Mouse (Mus musculus) thymus, postnatal 14 days (tissue): Measurements from ENCODE around the gene Pls1.

ENCODE experiments used
- DNase-seq: peaks from one replicate; pipeline ENCODE4 v3.0.0; 2021

Pls1 gene

DNA sequence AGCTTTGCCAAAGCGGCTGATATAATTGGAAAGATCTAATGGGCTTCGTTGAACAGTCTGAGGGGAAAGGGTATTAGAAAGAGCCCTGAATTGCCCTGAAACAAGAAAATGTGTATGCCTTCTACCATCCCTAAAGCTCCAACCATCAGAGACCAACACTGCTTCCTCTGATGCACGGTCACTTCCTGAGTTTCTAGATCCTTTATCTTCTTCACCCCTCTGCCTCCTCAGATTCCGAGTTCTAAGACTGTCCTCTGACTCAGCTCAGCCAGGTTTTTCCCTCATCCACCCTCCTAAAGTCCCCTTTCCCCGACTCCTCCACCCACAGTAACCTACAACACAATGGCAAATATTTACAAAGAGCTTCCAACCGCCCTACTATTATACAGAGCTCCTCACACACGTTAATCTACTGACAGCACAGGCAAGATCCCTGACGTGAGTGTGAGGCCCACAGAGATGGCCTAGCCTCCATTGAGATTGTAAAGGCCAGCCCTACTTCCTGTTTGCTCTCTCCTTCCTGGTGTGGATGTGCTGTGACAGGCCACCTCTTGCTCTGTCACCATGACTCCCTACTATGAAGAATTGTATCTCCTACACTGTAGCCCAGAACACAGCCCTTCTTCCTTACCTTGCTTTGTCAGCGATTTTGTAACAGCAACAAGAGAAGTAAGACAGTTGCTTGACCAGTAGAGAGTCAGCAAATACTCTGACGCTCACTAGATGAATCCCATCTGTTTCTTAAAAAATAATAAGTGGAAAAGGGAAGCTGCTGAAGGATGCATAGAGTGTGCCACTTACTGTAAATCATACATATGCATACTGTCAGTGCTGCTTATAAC, 43.3 kb downstream of the Pls1 start:
- DNase-seq, result no peak

- no peak for DNase-seq
Observed at GRCm38 (mm10) chr9:95796323-95796722, 48.8 kb downstream of the Pls1 start.

GRCm38 (mm10) chr9:95795844-95796243, 49.3 kb downstream of the Pls1 start:
- DNase-seq, result no peak

DNA sequence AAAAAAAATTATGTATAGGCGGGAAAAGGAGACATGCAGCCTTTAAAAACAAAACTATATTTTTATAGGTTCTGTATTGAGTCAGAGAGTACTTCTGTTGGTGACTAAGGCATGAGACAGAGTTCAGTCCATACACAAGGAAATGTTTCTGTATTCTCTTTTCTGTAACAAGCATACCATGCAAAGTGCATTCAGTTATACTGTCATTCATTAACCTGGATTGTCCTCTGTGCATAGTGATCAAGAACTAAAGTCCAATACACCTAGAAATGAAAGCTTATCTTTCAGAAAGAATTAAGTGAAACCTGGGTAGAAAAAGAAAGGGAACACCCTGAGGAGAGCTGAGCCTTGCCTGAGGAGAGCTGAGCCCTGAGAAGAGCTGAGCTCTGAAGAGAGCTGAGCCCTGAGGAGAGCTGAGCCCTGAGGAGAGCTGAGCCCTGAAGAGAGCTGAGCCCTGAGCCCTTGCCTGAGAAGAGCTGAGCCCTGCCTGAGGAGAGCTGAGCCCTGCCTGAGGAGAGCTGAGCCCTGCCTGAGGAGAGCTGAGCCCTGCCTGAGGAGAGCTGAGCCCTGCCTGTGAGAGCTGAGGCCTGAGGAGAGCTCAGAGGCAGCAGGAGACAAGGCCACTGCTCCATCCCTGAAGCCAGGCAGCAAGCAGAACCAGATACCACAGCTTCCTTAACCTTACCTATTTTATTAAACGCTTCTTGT, 49.9 kb downstream of the Pls1 start:
- DNase-seq, result no peak

- no peak for DNase-seq
Observed at GRCm38 (mm10) chr9:95793986-95794744, 50.9 kb downstream of the Pls1 start.

DNA sequence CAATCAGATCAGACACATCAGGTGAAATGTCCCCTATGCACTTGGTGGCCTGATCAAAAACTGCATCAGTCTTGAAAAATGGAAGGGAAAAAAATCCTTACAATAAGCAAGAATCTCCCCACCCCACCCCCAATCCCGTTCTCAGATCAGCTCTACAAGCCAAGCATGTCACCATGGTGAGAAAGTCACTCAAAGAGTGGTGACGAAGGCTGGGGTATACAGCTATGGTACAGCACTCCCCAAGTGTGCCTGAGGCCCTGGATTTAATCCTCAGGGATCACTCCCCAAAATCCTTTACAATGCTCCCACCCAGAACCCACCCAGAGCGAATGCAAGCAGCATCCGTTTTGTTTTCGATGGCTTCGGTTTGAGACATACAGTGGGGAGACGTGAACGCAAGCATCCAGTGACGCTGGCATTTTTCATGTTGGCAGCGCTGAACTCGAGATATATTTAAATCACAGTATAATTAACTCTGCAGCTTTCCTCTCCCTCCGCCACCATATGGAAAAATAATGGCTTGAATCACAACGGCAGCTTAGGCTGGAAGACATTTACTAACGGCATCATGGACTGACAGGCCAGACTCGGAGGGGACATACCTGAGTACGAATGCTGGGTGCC, 60.1 kb downstream of the Pls1 start:
- DNase-seq, result no peak

DNA sequence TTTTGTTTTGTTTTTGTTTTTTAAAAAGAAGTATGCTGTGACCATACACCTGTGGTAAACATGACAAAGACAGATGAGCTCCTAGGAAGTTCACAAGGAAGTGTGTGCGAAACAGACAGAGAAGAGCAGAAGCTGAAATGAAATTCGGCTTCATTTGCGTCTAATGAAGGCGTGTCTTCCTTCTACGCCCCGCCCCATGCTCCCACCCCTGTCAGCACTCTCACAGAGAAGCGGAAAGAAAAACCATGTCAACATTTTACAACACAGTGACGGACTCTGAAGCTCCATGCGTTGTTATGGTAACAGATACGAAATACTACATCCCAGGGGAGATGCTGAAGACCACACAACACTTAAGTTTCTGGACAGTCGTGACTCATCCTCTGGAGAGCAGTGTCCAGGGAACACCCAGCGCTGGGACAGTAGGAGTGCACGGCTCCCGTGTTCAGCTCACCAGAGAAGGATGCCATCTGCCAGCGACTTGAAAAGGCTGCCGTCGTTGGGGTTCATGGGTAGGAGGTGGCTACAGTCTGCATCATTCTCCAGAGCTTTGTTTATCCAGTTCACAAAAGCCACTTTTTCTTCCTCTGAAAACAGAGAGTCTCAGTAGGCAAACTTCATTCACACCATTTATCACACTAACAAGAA, 61.3 kb downstream of the Pls1 start:
- no peak for DNase-seq

DNA sequence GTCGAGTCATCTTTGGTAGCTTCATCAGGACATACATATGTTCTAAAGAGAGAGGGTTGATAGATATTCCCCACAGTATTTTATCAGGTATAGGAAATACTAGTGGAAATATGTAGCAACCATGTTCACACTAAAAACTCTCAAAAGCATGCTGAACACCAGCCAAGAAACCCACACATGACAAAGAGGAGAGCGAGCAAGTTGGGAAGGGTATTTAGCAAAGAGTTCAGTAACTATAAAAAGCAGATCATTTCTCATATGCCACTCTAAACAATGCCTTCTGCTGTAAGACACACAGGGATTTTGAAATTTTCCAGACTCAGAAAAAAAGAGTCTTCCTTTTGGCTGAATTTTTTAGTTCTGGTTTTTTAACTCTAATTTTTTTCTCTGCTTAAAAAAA, 73.4 kb downstream of the Pls1 start:
- DNase-seq, result no peak

DNA sequence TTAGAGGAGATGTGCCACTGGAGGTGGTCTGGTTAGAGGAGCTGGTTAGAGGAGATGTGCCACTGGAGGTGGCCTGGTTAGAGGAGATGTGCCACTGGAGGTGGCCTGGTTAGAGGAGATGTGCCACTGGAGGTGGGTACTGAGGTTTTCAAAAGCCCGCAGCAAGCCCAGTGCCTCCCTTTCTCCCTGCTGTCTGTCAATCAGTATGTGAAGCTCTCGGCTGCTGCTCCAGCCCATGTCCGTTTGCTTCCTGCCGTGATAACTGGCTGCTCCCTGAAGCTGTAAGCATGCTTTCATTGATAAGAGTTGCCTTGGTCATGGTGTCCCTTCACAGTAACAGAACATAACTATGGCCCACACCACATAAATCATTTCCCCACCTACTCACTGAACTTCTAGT, 81.9 kb downstream of the Pls1 start:
- DNase-seq, result no peak

- DNase-seq, result no peak
Observed at GRCm38 (mm10) chr9:95762228-95762627, 82.9 kb downstream of the Pls1 start.

DNA sequence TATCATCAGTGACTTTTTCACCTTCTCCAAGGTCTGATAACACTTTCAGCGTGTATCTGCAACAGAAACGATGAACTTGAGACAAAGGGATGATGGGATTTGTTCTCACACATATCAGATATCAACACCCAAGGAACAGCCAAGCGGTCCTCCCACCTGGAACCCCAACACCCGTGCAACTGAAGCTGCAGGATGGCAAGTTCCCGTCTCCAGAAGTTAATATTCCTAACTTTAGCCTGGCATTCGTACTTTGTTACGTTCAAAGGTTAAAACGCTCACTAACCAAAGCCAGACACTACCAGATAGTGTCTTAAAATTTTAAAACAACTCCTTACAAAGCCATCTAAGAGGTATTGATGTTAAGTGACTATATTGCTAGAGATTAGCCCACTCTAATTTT, 83.7 kb downstream of the Pls1 start:
- no peak for DNase-seq

- DNase-seq, result no peak
Observed at GRCm38 (mm10) chr9:95750746-95751145, 94.4 kb downstream of the Pls1 start.

DNA sequence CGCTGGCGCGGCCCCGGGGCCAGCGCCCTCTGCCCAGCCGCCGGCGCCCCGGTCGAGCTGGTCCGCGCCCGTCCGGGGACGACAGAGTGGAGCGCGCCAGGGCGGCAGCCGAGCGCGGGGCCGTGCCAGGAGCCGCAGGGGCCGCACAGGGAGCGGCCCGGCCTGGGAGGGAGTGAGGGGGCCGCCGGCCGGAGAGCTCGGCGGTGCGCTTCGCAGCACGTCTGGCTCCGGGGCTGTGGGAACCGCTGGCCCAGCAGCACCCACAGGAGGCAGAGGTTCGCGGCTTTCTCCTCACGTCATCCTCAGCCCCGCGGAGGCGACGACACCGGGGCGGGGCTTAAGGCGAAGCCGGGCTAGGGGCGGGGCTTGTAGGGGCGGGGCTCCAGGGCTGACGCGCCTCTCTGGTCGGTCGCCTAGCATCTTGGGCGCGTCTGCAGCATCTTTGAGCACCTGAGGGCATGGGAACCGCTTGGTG, 95.0 kb downstream of the Pls1 start, which contains the start of gene Trpc1:
Gene Trpc1, minus strand, starts transcription at position 339 of the 475 bp plus-strand sequence.
- peak; percentile 66 for DNase-seq

DNA sequence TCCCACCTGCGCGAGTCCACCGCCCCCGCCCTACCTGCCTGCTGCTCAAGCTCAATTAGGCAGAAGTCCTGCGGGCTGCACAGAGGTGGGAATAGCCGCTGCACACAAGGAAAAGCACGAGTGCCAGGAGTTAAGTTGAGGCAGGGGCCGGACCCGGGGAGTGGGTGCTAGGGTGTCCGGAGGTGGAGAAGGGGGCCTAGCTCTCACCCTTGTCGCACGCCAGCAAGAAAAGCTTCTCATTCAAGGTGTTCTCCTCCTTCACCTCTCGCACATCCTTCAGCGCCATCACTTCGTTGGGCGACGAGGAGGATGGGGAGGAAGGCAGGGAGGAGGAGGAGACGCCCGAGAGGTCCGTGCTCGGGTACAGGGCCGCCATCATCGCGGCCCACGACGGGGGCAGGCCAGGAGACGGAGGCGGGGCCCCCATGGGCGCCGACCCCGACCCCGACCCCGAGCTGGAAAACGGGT, 95.6 kb downstream of the Pls1 start:
- DNase-seq, result peak; percentile 4

GRCm38 (mm10) chr9:95747298-95747697, 97.8 kb downstream of the Pls1 start:
- no peak for DNase-seq

GRCm38 (mm10) chr9:95744845-95745613, 100.1 kb downstream of the Pls1 start:
- no peak for DNase-seq

GRCm38 (mm10) chr9:95736238-95736637, 108.9 kb downstream of the Pls1 start:
- DNase-seq, result no peak

GRCm38 (mm10) chr9:95712574-95712973, 132.5 kb downstream of the Pls1 start:
- DNase-seq, result no peak

DNA sequence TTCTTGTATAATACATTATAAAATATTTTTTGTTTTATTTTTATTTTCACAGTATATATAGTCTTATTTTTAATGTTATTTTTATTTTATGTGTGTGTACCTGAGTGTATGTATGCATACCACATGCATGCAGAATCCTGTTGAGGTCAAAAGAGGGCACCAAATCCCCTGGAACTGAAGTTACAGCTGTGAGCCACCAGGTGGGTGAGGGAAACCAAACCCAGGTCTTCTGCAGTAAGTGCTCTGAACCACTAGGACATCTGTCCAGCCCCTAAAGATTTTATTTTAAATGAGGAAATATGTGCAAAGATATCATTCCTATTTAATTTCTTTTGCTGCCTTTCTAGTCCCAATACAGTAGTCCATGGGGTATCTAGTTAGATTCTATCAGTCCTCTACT, 136.2 kb downstream of the Pls1 start:
- DNase-seq, result no peak

- DNase-seq, result no peak
Observed at GRCm38 (mm10) chr9:95705371-95705770, 139.7 kb downstream of the Pls1 start.

- DNase-seq, result no peak
Observed at GRCm38 (mm10) chr9:95704078-95704477, 141.0 kb downstream of the Pls1 start.
